Mouse (Mus musculus) adrenal gland, postnatal 25 days (tissue): ENCODE data around the gene Olfr862. TPM values are rescaled to one million over a fixed set of nuclear protein-coding genes. Genes with fewer than 3 reads are reported as not detected.

Source experiments
- DNase-seq: peaks from one replicate; pipeline ENCODE4 v3.0.0; 2021; ENCODE audit warnings: mixed read lengths
- long read RNA-seq: library from polyadenylated mRNA; stranded (forward); transcript quantifications from one replicate; pipeline ENCODE4 v2.0.0, GENCODE M21; 2021
- total RNA-seq: library from RNA; stranded (reverse); gene quantifications from 2 replicates; pipeline ENCODE4 v1.2.3, GENCODE M21; 2021

The Olfr862 gene
- not detected in 2 replicates for total RNA-seq
- long read RNA-seq = 0 reads

GRCm38 (mm10) chr9:19887904-19888303 lies at the start of gene Olfr862:
TSS of gene Olfr862 (minus strand) at chr9:19888004.
- DNase-seq = no peak

- DNase-seq = no peak
Observed at GRCm38 (mm10) chr9:19916565-19916964, 28.8 kb upstream of the Olfr862 start, which contains the start of gene Olfr77. TSS of gene Olfr77 (plus strand) at chr9:19916865.

- DNase-seq = no peak
Observed at GRCm38 (mm10) chr9:19911170-19911569, 23.4 kb upstream of the Olfr862 start.

- DNase-seq = no peak
Observed at GRCm38 (mm10) chr9:19849647-19850046, 38.2 kb downstream of the Olfr862 start, which contains the start of gene Olfr860. TSS of gene Olfr860 (minus strand) at chr9:19849747.

Other genes starting within 250 kb of the Olfr862 start
- not detected in 2 replicates for gene Olfr857, start 178.6 kb downstream of the Olfr862 start, total RNA-seq
- gene Olfr58, start 107.7 kb downstream of the Olfr862 start, total RNA-seq = not detected in 2 replicates
- gene Olfr859, start 83.1 kb downstream of the Olfr862 start, total RNA-seq = not detected in 2 replicates
- not detected in 2 replicates for gene Olfr860, start 38.3 kb downstream of the Olfr862 start, total RNA-seq
- gene Olfr77, start 28.9 kb upstream of the Olfr862 start, total RNA-seq = 0.03 TPM in 1 of 2 replicates, not detected in the other
- not detected in 2 replicates for gene Olfr866, start 140.0 kb upstream of the Olfr862 start, total RNA-seq
- not detected in 2 replicates for gene Olfr867, start 169.6 kb upstream of the Olfr862 start, total RNA-seq
- gene Olfr868, start 210.6 kb upstream of the Olfr862 start, total RNA-seq = not detected in 2 replicates
- gene Olfr869, start 241.0 kb upstream of the Olfr862 start, total RNA-seq = not detected in 2 replicates